Mouse (Mus musculus): Measurements from ENCODE around the gene Kcnk3. TPM values are rescaled to one million over a fixed set of nuclear protein-coding genes. Genes with fewer than 3 reads are reported as not detected.

Kcnk3 gene
- total RNA-seq, 1 experiment, result 0.31 TPM

DNA sequence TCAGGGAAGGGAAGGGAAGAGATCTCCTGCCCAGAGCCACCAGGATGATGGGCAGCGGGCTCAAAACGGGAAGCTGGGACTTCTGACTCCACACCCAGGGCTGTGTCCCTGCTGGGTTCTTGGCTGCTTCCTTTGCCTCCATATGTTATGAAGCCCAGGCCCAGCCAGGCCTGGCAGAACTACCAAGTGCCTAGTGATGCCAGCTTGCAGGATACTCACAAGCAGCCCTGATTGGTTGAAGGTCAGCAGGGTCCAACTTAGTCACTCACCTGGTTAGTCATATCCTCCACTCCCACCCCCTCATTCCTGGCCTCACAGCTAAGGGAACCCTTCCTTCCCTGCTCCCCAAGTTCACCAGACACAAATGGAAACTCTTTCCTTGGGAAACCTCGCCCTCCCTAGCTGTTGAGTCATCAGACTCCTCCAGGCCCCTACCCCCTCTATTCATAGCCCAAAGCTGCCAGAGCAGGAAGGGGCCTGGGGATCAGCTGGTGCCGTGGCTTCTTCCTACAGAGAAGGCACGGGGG, 3.3 kb downstream of the Kcnk3 start:
- no peak overlapping the region for H3K4me3 ChIP-seq (ENCODE audit: insufficient read depth in 1 of 2, low read depth in 1 of 2, low read length in 2 of 2, poor library complexity in 1 of 2, severe bottlenecking in 1 of 2)
- no peak overlapping the region for H3K27ac ChIP-seq (ENCODE audit: insufficient read depth, low read depth, low read length, poor library complexity, severe bottlenecking)
- in situ Hi-C loops (cut with MboI; ENCODE audit: low sequenced_read_pairs in 2 of 2, unreplicated experiment in 2 of 2), result no loop called here
- H3K9ac ChIP-seq (ENCODE audit: insufficient read depth, low read depth, low read length, poor library complexity, severe bottlenecking), result no peak overlapping the region
- H3K4me1 ChIP-seq (ENCODE audit: control insufficient read depth in 2 of 2, insufficient read depth in 2 of 2, low read length in 2 of 2, poor library complexity in 1 of 2), result peaks cover 0 to 4% of the 10 kb centered on the region in 2 experiments; a peak in 1 of 4 replicates
- no peak for DNase-seq (ENCODE audit: low read depth, low spot score)
- TF ChIP-seq MAFK (IDR thresholded peaks at IDR 0.05; ENCODE audit: insufficient read depth, low read depth, low read length), result no peak
- no peaks in the 10 kb centered on the region for H3K9me3 ChIP-seq (ENCODE audit: control insufficient read depth, insufficient read depth, low read depth, low read length)
- no peaks in the 10 kb centered on the region for H3K36me3 ChIP-seq (ENCODE audit: control insufficient read depth, insufficient read depth, low read length, poor library complexity, severe bottlenecking)

DNA sequence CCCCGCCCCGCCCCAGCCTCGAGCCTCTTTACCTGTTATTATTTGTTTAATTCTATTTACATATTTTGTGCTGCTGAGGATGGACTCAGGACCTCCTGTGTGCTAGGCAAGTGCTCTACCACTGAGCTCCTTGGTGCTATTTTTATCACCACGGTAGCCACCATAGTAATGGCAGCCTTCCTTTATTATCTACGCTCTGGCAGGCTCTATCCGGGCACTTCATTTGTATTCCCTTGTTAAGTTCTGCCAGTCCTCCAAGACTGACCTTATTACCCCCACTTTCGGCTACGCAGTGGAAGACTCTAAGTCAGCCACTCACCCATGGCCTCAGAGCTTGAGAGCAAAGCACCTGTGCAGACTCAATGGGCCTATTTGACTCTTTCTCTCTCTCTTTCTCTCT, 3.8 kb downstream of the Kcnk3 start:
- Histone ChIP-seq H3K9me3 (ENCODE audit: control insufficient read depth, insufficient read depth, low read depth, low read length) (no peaks in the 10 kb centered on the region), H3K36me3 (ENCODE audit: control insufficient read depth, insufficient read depth, low read length, poor library complexity, severe bottlenecking) (no peaks in the 10 kb centered on the region), H3K9ac (ENCODE audit: insufficient read depth, low read depth, low read length, poor library complexity, severe bottlenecking) (no peak overlapping the region), H3K4me1 (ENCODE audit: control insufficient read depth in 2 of 2, insufficient read depth in 2 of 2, low read length in 2 of 2, poor library complexity in 1 of 2) (peaks cover 0 to 4% of the 10 kb centered on the region in 2 experiments; a peak in 1 of 4 replicates), H3K27ac (ENCODE audit: insufficient read depth, low read depth, low read length, poor library complexity, severe bottlenecking) (no peak overlapping the region), H3K4me3 (ENCODE audit: insufficient read depth in 1 of 2, low read depth in 1 of 2, low read length in 2 of 2, poor library complexity in 1 of 2, severe bottlenecking in 1 of 2) (no peak overlapping the region)
- no peak for DNase-seq (ENCODE audit: low read depth, low spot score)
- TF ChIP-seq CHD2 (IDR thresholded peaks at IDR 0.05; ENCODE audit: low read depth, low read length) (no peak), HCFC1 (IDR thresholded peaks at IDR 0.05; ENCODE audit: borderline replicate concordance, insufficient read depth, low read length) (no peak), ZC3H11A (IDR thresholded peaks at IDR 0.05; ENCODE audit: borderline replicate concordance, low read depth, low read length) (no peak), ZNF384 (IDR thresholded peaks at IDR 0.05; ENCODE audit: low read depth, low read length) (no peak), MAFK (IDR thresholded peaks at IDR 0.05; ENCODE audit: insufficient read depth, low read depth, low read length) (no peak)
- in situ Hi-C loops (cut with MboI; ENCODE audit: low sequenced_read_pairs in 2 of 2, unreplicated experiment in 2 of 2), result no loop called here

DNA sequence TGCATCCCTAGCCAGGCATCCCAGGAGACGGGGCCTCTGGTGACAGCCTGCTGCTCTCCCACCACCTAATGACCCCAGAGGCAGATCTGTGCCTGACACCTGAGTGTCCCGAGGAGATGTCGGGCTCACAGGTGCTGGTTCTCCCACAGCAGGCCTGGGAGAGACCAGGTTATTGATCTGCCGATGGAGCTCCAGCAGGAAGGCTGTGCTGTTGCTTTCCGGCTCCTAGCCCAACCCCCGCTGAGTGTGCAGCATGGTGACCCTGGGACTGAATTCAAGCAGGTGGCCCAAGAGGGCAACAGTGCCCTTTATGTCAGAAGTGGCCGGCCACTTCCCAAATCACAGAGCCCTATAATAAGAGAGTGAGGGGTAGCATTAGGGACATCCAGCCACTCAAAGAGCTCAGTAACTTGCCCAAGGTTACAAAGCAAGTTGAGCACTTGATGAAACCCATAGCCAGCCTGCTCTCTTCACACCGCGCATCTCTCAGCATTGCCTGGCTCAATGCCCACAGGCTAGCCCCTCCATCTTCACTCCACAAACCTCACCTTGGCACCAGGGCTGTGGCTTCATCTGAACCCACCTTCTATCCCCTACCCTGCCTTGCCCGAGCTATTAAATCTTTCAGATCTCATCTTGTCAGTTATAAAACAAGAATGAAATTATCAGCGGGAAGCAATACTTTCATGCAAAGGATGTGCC, 4.5 kb downstream of the Kcnk3 start:
- Histone ChIP-seq H3K27ac (ENCODE audit: insufficient read depth, low read depth, low read length, poor library complexity, severe bottlenecking) (no peak overlapping the region), H3K4me1 (ENCODE audit: control insufficient read depth in 2 of 2, insufficient read depth in 2 of 2, low read length in 2 of 2, poor library complexity in 1 of 2) (peaks cover 0 to 2% of the 10 kb centered on the region in 2 experiments; a peak in 1 of 4 replicates), H3K36me3 (ENCODE audit: control insufficient read depth, insufficient read depth, low read length, poor library complexity, severe bottlenecking) (no peaks in the 10 kb centered on the region), H3K4me3 (ENCODE audit: insufficient read depth in 1 of 2, low read depth in 1 of 2, low read length in 2 of 2, poor library complexity in 1 of 2, severe bottlenecking in 1 of 2) (no peak overlapping the region), H3K9ac (ENCODE audit: insufficient read depth, low read depth, low read length, poor library complexity, severe bottlenecking) (no peak overlapping the region), H3K9me3 (ENCODE audit: control insufficient read depth, insufficient read depth, low read depth, low read length) (no peaks in the 10 kb centered on the region)
- TF ChIP-seq HCFC1 (IDR thresholded peaks at IDR 0.05; ENCODE audit: borderline replicate concordance, insufficient read depth, low read length), result no peak
- TF ChIP-seq MAFK (IDR thresholded peaks at IDR 0.05; ENCODE audit: insufficient read depth, low read depth, low read length), result no peak
- TF ChIP-seq ZNF384 (IDR thresholded peaks at IDR 0.05; ENCODE audit: low read depth, low read length), result no peak
- no peak for TF ChIP-seq ZC3H11A (IDR thresholded peaks at IDR 0.05; ENCODE audit: borderline replicate concordance, low read depth, low read length)
- TF ChIP-seq CHD2 (IDR thresholded peaks at IDR 0.05; ENCODE audit: low read depth, low read length), result no peak
- in situ Hi-C loops (cut with MboI; ENCODE audit: low sequenced_read_pairs in 2 of 2, unreplicated experiment in 2 of 2), result no loop called here
- no peak for DNase-seq (ENCODE audit: low read depth, low spot score)

DNA sequence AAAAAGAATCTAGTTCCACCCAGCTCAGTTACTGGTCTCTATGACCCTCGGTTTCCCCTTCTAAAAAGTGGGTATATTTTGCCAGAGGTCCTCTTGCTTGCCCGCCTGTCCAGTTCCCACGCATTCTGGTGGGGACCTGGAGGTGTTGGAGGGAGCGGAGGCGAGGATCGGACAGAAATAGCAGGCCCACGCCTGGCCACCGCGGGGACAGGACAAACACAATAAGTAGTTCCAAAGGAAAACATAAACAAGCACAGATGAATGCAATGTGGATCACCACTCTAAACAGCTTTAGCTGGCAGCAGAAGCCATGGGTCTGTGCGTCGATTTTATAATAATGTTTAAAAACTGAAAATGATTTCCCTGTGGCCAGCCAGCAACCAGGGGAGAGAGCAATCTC, 5.4 kb downstream of the Kcnk3 start:
- no peak overlapping the region for H3K27ac ChIP-seq (ENCODE audit: insufficient read depth, low read depth, low read length, poor library complexity, severe bottlenecking)
- peaks cover 0 to 2% of the 10 kb centered on the region in 2 experiments; a peak in 1 of 4 replicates for H3K4me1 ChIP-seq (ENCODE audit: control insufficient read depth in 2 of 2, insufficient read depth in 2 of 2, low read length in 2 of 2, poor library complexity in 1 of 2)
- H3K4me3 ChIP-seq (ENCODE audit: insufficient read depth in 1 of 2, low read depth in 1 of 2, low read length in 2 of 2, poor library complexity in 1 of 2, severe bottlenecking in 1 of 2), result no peak overlapping the region
- H3K9me3 ChIP-seq (ENCODE audit: control insufficient read depth, insufficient read depth, low read depth, low read length), result no peaks in the 10 kb centered on the region
- H3K36me3 ChIP-seq (ENCODE audit: control insufficient read depth, insufficient read depth, low read length, poor library complexity, severe bottlenecking), result no peaks in the 10 kb centered on the region
- no peak for DNase-seq (ENCODE audit: low read depth, low spot score)
- in situ Hi-C loops (cut with MboI; ENCODE audit: low sequenced_read_pairs in 2 of 2, unreplicated experiment in 2 of 2), result no loop called here
- no peak overlapping the region for H3K9ac ChIP-seq (ENCODE audit: insufficient read depth, low read depth, low read length, poor library complexity, severe bottlenecking)
- TF ChIP-seq HCFC1 (IDR thresholded peaks at IDR 0.05; ENCODE audit: borderline replicate concordance, insufficient read depth, low read length) (no peak), ZC3H11A (IDR thresholded peaks at IDR 0.05; ENCODE audit: borderline replicate concordance, low read depth, low read length) (no peak), ZNF384 (IDR thresholded peaks at IDR 0.05; ENCODE audit: low read depth, low read length) (no peak), MAFK (IDR thresholded peaks at IDR 0.05; ENCODE audit: insufficient read depth, low read depth, low read length) (no peak), CHD2 (IDR thresholded peaks at IDR 0.05; ENCODE audit: low read depth, low read length) (no peak)
